ENCODE assay signal across 17 mouse cellular contexts in the genomic region with DNA sequence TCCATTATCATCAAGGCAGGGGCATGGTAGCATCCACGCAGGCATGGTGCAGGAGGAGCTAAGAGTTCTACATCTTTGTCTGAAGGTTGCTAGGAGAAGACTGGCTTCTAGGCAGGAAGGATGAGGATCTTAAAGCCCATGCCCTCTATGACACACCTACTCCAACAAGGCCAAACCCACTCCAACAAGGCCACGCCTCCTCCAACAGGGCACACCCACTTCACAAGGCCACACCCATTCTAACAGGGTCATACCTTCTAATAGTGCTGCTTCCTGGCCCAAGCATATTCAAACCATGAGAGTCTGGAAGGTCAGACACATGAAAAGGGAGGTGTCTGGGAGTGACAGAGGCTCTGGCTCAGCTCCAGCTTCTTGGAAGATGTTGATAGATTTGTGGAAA.
"Had no signal": no experiment of that assay in that cellular context is flagged by ENCODE, and none has a peak within 500 bp of the region (broad histone marks: within the 10 kb centered on the region; RNA-seq: fewer than 3 reads in every experiment).

No protein-coding gene starts in this region.

- DNase-seq: lung, adult 18-20 months; lung, postnatal 4 days; retina, postnatal 1 day; right cerebral cortex, adult 18-20 months; right cerebral cortex, postnatal 25 days; right cerebral cortex, postnatal 4 days; spleen, adult 18-20 months; thymus, adult 18-20 months; thymus, postnatal 14 days; thymus, postnatal 36 days had no signal

- H3K4me3 ChIP-seq: lung, embryonic 15.5 days; midbrain, embryonic 10.5 days; midbrain, embryonic 13.5 days; midbrain, embryonic 15.5 days; myocyte; neural tube, embryonic 13.5 days; neural tube, embryonic 15.5 days had no signal
